In the genomic region with DNA sequence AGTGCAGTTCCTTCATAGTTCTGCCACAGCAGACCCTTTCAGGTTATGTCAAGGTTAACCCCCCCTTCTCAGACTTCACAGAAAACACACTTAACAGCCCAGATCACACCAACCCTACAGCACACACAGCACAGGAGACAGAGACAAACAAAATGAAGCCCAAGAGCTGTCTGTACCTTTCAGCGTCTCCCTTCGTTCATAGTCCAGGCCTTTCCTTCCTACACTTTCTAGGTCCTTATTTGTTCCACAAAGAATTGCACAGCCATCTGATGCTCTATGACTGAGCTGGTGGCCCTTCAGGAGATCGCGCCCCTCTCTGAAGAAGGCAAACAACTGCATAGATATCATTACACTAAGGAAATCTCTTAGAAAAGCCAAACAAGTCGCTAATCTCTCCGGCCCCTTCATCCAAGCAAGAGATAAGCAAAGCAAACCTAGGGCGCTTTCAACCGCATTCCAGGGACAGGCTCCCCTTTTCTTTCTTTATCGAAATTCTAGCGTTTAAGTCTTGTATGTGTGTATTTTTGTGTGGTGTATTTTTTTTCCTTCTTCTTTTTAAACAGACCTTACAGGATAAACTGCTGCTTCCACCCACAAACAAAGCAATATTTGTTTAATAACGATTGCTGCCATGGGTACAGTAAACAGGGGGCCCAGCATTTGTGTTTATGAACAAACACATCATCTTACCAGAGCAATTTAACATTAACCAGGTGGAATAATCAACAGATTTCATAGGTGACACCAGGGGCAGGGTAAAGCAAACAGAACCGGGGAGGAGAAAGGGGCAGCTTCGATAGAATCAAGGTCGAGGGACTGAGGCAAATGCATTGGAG, we compare ENCODE assay signal across 14 mouse cellular contexts.
DNase-seq lines count a peak whose midpoint lies in the region; ATAC-seq and TF ChIP-seq lines count a peak whose summit lies in the region.
"Had no signal": no experiment of that assay in that cellular context is flagged by ENCODE, and none has a peak within 500 bp of the region (broad histone marks: within the 10 kb centered on the region; RNA-seq: fewer than 3 reads in every experiment).

No protein-coding gene starts in this region.

- no peak overlapping the region for H3K4me3 ChIP-seq in heart, embryonic 16.5 days (ENCODE audit: low read length)
- H3K4me3 ChIP-seq in CH12.LX (replicated peaks in 1 of 3; ENCODE audit: low read depth in 2 of 3, low read length in 2 of 3, poor library complexity in 1 of 3), result no peak overlapping the region
- H3K4me3 ChIP-seq in heart, postnatal 0 days (ENCODE audit: low read depth, low read length), result no peak overlapping the region
- peak overlapping the region; percentile 20 for H3K4me3 ChIP-seq in liver, postnatal 0 days (ENCODE audit: low read depth, low read length)
- H3K4me3 ChIP-seq in hindbrain, embryonic 11.5 days (ENCODE audit: low read depth, low read length), result no peak overlapping the region
- H3K4me3 ChIP-seq: embryonic facial prominence, embryonic 12.5 days; forebrain, embryonic 10.5 days; neural tube, embryonic 15.5 days had no signal

- WGBS in heart, embryonic 16.5 days, result 31% methylated on average over 14 of the region's 14 CpGs
- WGBS in heart, postnatal 0 days, result 33% methylated on average over 14 of the region's 14 CpGs
- 36% methylated on average over 14 of the region's 14 CpGs for WGBS in liver, postnatal 0 days (ENCODE audit: insufficient replicate concordance)
- 75% methylated on average over 14 of the region's 14 CpGs for WGBS in hindbrain, embryonic 11.5 days

- H3K4me1 ChIP-seq in heart, embryonic 16.5 days (ENCODE audit: control insufficient read depth, insufficient read depth, low read length), result peaks cover 34% of the 10 kb centered on the region
- peaks cover 35 to 59% of the 10 kb centered on the region in 2 experiments for H3K4me1 ChIP-seq in CH12.LX (ENCODE audit: control insufficient read depth in 1 of 2, insufficient read depth in 2 of 2)
- H3K4me1 ChIP-seq in heart, postnatal 0 days (ENCODE audit: control insufficient read depth, insufficient read depth), result peaks cover 36% of the 10 kb centered on the region
- peaks cover 28% of the 10 kb centered on the region for H3K4me1 ChIP-seq in liver, postnatal 0 days (ENCODE audit: insufficient read depth)
- H3K4me1 ChIP-seq in hindbrain, embryonic 11.5 days (replicated peaks; ENCODE audit: control insufficient read depth, insufficient read depth, low read length), result no peaks in the 10 kb centered on the region

- TF ChIP-seq POLR2A in CH12.LX (IDR thresholded peaks at IDR 0.05; ENCODE audit: low read depth, low read length), result no peak

- dilution Hi-C loops in CH12.LX (cut with MboI; ENCODE audit: extremely low pct_ligation_motif_present, extremely low pct_unique_long_range_greater_than_20kb, low sequenced_read_pairs), result no loop called here

- TF ChIP-seq RAD21 in CH12.LX (IDR thresholded peaks at IDR 0.05; ENCODE audit: low read depth, low read length), result no peak

- peak overlapping the region; percentile 76 for H3K27ac ChIP-seq in heart, embryonic 16.5 days (ENCODE audit: low read length)
- H3K27ac ChIP-seq in CH12.LX (ENCODE audit: insufficient read depth, low read depth), result peak overlapping the region; percentile 98; the same call in 1 of the 2 replicates
- H3K27ac ChIP-seq in heart, postnatal 0 days (ENCODE audit: low read depth), result peak overlapping the region; percentile 67
- peak overlapping the region; percentile 94 for H3K27ac ChIP-seq in liver, postnatal 0 days (ENCODE audit: low read depth)
- no peak overlapping the region for H3K27ac ChIP-seq in hindbrain, embryonic 11.5 days (ENCODE audit: low read depth, low read length)
- H3K27ac ChIP-seq: embryonic facial prominence, embryonic 12.5 days; forebrain, embryonic 10.5 days; neural tube, embryonic 15.5 days had no signal

- no peak for DNase-seq in heart, postnatal 4 days
- DNase-seq in CH12.LX (ENCODE audit: extremely low read depth), result no peak
- DNase-seq in heart, postnatal 0 days (ENCODE audit: low spot score), result no peak
- no peak for DNase-seq in liver, postnatal 0 days
- DNase-seq in hindbrain, embryonic 11.5 days (ENCODE audit: low spot score), result no peak
- DNase-seq in ovary, adult 18-20 months (ENCODE audit: low spot score), result no peak
- no peak for DNase-seq in adrenal gland, postnatal 4 days (ENCODE audit: low spot score in 2 of 2)
- DNase-seq: adrenal gland, adult 2 months; cerebellum, postnatal 14 days; kidney, adult 11 months had no signal

- ATAC-seq in heart, embryonic 16.5 days (replicated peaks; ENCODE audit: extremely low read depth, insufficient read depth, low FRiP score), result no peak
- ATAC-seq in heart, postnatal 0 days (ENCODE audit: insufficient read depth, low read depth), result no peak
- peak; percentile 73 for ATAC-seq in liver, postnatal 0 days
- ATAC-seq in hindbrain, embryonic 11.5 days (ENCODE audit: low FRiP score), result no peak

- peak overlapping the region; percentile 43 for H3K4me2 ChIP-seq in heart, embryonic 16.5 days (ENCODE audit: low read depth, low read length)
- no peak overlapping the region for H3K4me2 ChIP-seq in CH12.LX (ENCODE audit: insufficient read depth, low read depth, poor library complexity, severe bottlenecking)
- 0 out of 2 replicates have a peak overlapping the region, but pooled peaks have one; percentile 4 for H3K4me2 ChIP-seq in heart, postnatal 0 days (ENCODE audit: low read depth, low read length)
- H3K4me2 ChIP-seq in liver, postnatal 0 days (ENCODE audit: low read depth, low read length), result peak overlapping the region; percentile 57
- no peak overlapping the region for H3K4me2 ChIP-seq in hindbrain, embryonic 11.5 days (replicated peaks; ENCODE audit: low read depth, low read length)
- H3K4me2 ChIP-seq: embryonic facial prominence, embryonic 12.5 days; neural tube, embryonic 15.5 days had no signal

- TF ChIP-seq EP300 in CH12.LX (IDR thresholded peaks at IDR 0.05; ENCODE audit: low read length), result no peak
- no peak for TF ChIP-seq EP300 in heart, postnatal 0 days (IDR thresholded peaks at IDR 0.05; ENCODE audit: low read depth)
- TF ChIP-seq EP300 in liver, postnatal 0 days (IDR thresholded peaks at IDR 0.05; ENCODE audit: low read depth), result no peak

- H3K9me3 ChIP-seq in heart, embryonic 16.5 days (replicated peaks; ENCODE audit: control insufficient read depth, low read length), result no peaks in the 10 kb centered on the region
- H3K9me3 ChIP-seq in CH12.LX (replicated peaks; ENCODE audit: low read length), result no peaks in the 10 kb centered on the region
- no peaks in the 10 kb centered on the region for H3K9me3 ChIP-seq in heart, postnatal 0 days (replicated peaks; ENCODE audit: control insufficient read depth, low read length)
- H3K9me3 ChIP-seq in liver, postnatal 0 days (ENCODE audit: low read length), result no peaks in the 10 kb centered on the region
- H3K9me3 ChIP-seq in hindbrain, embryonic 11.5 days (ENCODE audit: control insufficient read depth, low read length), result no peaks in the 10 kb centered on the region
- H3K9me3 ChIP-seq: embryonic facial prominence, embryonic 12.5 days; forebrain, embryonic 10.5 days; neural tube, embryonic 15.5 days had no signal

- in situ Hi-C loops in CH12.LX (cut with MboI; ENCODE audit: low pct_ligation_motif_present, low pct_unique_long_range_greater_than_20kb, low sequenced_read_pairs), result loop anchor here (5.0 kb wide), 1 partner anchor 61 kb away; no protein-coding TSS in a partner anchor

- H3K27me3 ChIP-seq in heart, embryonic 16.5 days (ENCODE audit: control insufficient read depth, insufficient read depth, low read length), result no peaks in the 10 kb centered on the region
- no peaks in the 10 kb centered on the region for H3K27me3 ChIP-seq in CH12.LX (replicated peaks)
- no peaks in the 10 kb centered on the region for H3K27me3 ChIP-seq in heart, postnatal 0 days (ENCODE audit: control insufficient read depth, insufficient read depth, low read length)
- H3K27me3 ChIP-seq in liver, postnatal 0 days (ENCODE audit: insufficient read depth, low read length), result no peaks in the 10 kb centered on the region
- H3K27me3 ChIP-seq in hindbrain, embryonic 11.5 days (ENCODE audit: control insufficient read depth, insufficient read depth, low read length), result no peaks in the 10 kb centered on the region
- H3K27me3 ChIP-seq: embryonic facial prominence, embryonic 12.5 days; neural tube, embryonic 15.5 days had no signal

- no peak overlapping the region for H3K9ac ChIP-seq in heart, embryonic 16.5 days (ENCODE audit: low read length)
- no peak overlapping the region for H3K9ac ChIP-seq in CH12.LX (ENCODE audit: insufficient read depth, low read depth)
- H3K9ac ChIP-seq in heart, postnatal 0 days (replicated peaks; ENCODE audit: low read depth, low read length), result no peak overlapping the region
- H3K9ac ChIP-seq in liver, postnatal 0 days (replicated peaks), result peak overlapping the region; percentile 59
- no peak overlapping the region for H3K9ac ChIP-seq in hindbrain, embryonic 11.5 days (ENCODE audit: low read depth, low read length)
- H3K9ac ChIP-seq: embryonic facial prominence, embryonic 12.5 days; neural tube, embryonic 15.5 days had no signal

- peaks cover 4% of the 10 kb centered on the region; the same call in 1 of the 2 replicates for H3K79me2 ChIP-seq in CH12.LX (replicated peaks; ENCODE audit: control insufficient read depth, extremely low read depth, insufficient read depth, poor library complexity, severe bottlenecking)

- no peak for TF ChIP-seq CTCF in CH12.LX (conservative IDR thresholded peaks at IDR 0.05 in 1 of 2, IDR thresholded peaks at IDR 0.05 in 1 of 2; ENCODE audit: low read depth in 2 of 2, low read length in 2 of 2)
- no peak for TF ChIP-seq CTCF in heart, postnatal 0 days (IDR thresholded peaks at IDR 0.05; ENCODE audit: low read depth)
- no peak for TF ChIP-seq CTCF in liver, postnatal 0 days (IDR thresholded peaks at IDR 0.05; ENCODE audit: low read depth)

- H3K36me3 ChIP-seq in heart, embryonic 16.5 days (ENCODE audit: control insufficient read depth, insufficient read depth), result no peaks in the 10 kb centered on the region
- peaks cover 0 to 3% of the 10 kb centered on the region in 2 experiments for H3K36me3 ChIP-seq in CH12.LX (replicated peaks in 1 of 2; ENCODE audit: control insufficient read depth in 1 of 2, insufficient read depth in 1 of 2, low read length in 1 of 2)
- no peaks in the 10 kb centered on the region for H3K36me3 ChIP-seq in heart, postnatal 0 days (replicated peaks; ENCODE audit: control insufficient read depth, insufficient read depth, low read length)
- no peaks in the 10 kb centered on the region for H3K36me3 ChIP-seq in liver, postnatal 0 days (replicated peaks; ENCODE audit: insufficient read depth, low read length)
- H3K36me3 ChIP-seq in hindbrain, embryonic 11.5 days (ENCODE audit: control insufficient read depth, insufficient read depth, low read length), result no peaks in the 10 kb centered on the region
- H3K36me3 ChIP-seq: embryonic facial prominence, embryonic 12.5 days; forebrain, embryonic 10.5 days; neural tube, embryonic 15.5 days had no signal

TF ChIP-seq in CH12.LX, 34 proteins besides CTCF, POLR2A, EP300 and RAD21 (continues in another document):
- TF ChIP-seq HCFC1 (IDR thresholded peaks at IDR 0.05; ENCODE audit: low read depth, low read length), result no peak
- TF ChIP-seq GABPA (IDR thresholded peaks at IDR 0.05; ENCODE audit: insufficient replicate concordance, low read depth, low read length), result no peak
- no peak for TF ChIP-seq CHD1 (IDR thresholded peaks at IDR 0.05; ENCODE audit: low read depth, low read length)
- no peak for TF ChIP-seq SMC3 (IDR thresholded peaks at IDR 0.05; ENCODE audit: low read depth, low read length)
- no peak for TF ChIP-seq ELF1 (IDR thresholded peaks at IDR 0.05; ENCODE audit: low read depth, low read length)

Comparison
In these comparisons a context has a peak if more than half of its experiments do, and no peak if none do; other contexts are left out.
1. H3K4me2 ChIP-seq: peak in heart, embryonic 16.5 days (single experiment), heart, postnatal 0 days (single experiment) and liver, postnatal 0 days (single experiment); none in CH12.LX (single experiment) and hindbrain, embryonic 11.5 days (single experiment).